Mouse (Mus musculus) embryo, embryonic 9.5 days (tissue): ENCODE results near the gene Mturn.

Source experiments
- DNase-seq: peaks from one replicate; pipeline ENCODE4 v3.0.0-alpha.2; 2017; ENCODE audit errors: extremely low spot score

The Mturn gene

GRCm38 (mm10) chr6:54680891-54681745 lies at the start of gene Mturn:
Gene Mturn (plus strand): TSS chr6:54681624.
- DNase-seq: peak; percentile 98

- no peak for DNase-seq
These were observed 41.5 kb upstream of the Mturn start for GRCm38 (mm10) chr6:54639877-54640276.

GRCm38 (mm10) chr6:54641953-54642352 lies 39.5 kb upstream of the Mturn start:
- DNase-seq: no peak

- DNase-seq: no peak
These were observed 38.2 kb upstream of the Mturn start for GRCm38 (mm10) chr6:54643181-54643580.

- DNase-seq: no peak
These were observed 25.8 kb upstream of the Mturn start for GRCm38 (mm10) chr6:54655471-54656095.

GRCm38 (mm10) chr6:54657861-54658260 lies 23.6 kb upstream of the Mturn start:
- no peak for DNase-seq

- DNase-seq: no peak
These were observed 11.6 kb upstream of the Mturn start for GRCm38 (mm10) chr6:54669868-54670267.

GRCm38 (mm10) chr6:54672901-54673300 lies 8.5 kb upstream of the Mturn start:
- no peak for DNase-seq

GRCm38 (mm10) chr6:54679686-54680085 lies 1.7 kb upstream of the Mturn start:
- DNase-seq: no peak

- DNase-seq: no peak
These were observed 463 bp downstream of the Mturn start for GRCm38 (mm10) chr6:54681746-54682428.

- no peak for DNase-seq
These were observed 2.7 kb downstream of the Mturn start for GRCm38 (mm10) chr6:54684085-54684484.

GRCm38 (mm10) chr6:54685103-54685502 lies 3.7 kb downstream of the Mturn start:
- no peak for DNase-seq

GRCm38 (mm10) chr6:54685716-54686395 lies 4.4 kb downstream of the Mturn start:
- DNase-seq: no peak

- no peak for DNase-seq
These were observed 5.7 kb downstream of the Mturn start for GRCm38 (mm10) chr6:54686946-54687737.

- DNase-seq: no peak
These were observed 7.3 kb downstream of the Mturn start for GRCm38 (mm10) chr6:54688467-54689323.

GRCm38 (mm10) chr6:54689686-54690085 lies 8.3 kb downstream of the Mturn start:
- DNase-seq: no peak

- DNase-seq: no peak
These were observed 9.4 kb downstream of the Mturn start for GRCm38 (mm10) chr6:54690838-54691237.

GRCm38 (mm10) chr6:54691368-54692116 lies 10.1 kb downstream of the Mturn start:
- DNase-seq: no peak

- DNase-seq: no peak
These were observed 10.8 kb downstream of the Mturn start for GRCm38 (mm10) chr6:54692201-54692600.

- no peak for DNase-seq
These were observed 11.9 kb downstream of the Mturn start for GRCm38 (mm10) chr6:54693286-54693685.
